Mouse (Mus musculus): ENCODE data around the gene Tent4b. TPM values are rescaled to one million over a fixed set of nuclear protein-coding genes. Genes with fewer than 3 reads are reported as not detected.

Gene Tent4b
- total RNA-seq, 2 experiments from 2014 or later = 32.6 to 36.3 TPM

DNA sequence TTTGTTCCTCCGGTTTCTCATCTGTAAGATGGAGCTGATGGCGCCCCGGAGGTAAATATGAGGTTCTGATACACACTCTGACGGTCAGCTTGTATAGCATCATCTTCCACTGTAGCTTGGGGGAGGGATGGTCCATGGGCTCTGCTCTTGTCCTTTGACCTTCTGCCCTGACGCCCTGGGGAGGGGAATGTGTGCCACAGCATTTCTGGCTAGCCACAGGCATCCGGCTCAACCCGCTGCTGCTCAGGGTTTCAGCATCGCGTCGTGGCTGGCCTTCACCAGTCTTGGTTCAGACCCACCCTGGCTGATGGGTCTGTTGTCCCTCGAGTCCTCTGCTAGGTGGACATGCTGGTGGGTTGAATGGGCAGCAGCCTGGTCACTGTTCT is 92.3 kb downstream of the Tent4b start:
- intact Hi-C loops (cut with DNase I) = no loop called here
- DNase-seq (ENCODE audit: low spot score in 2 of 2) = no peak

GRCm38 (mm10) chr8:88292926-88293325 is 93.9 kb downstream of the Tent4b start:
- intact Hi-C loops (cut with DNase I) = no loop called here
- no peak for DNase-seq (ENCODE audit: low spot score in 2 of 2)

- DNase-seq (ENCODE audit: low spot score in 2 of 2) = no peak
- intact Hi-C loops (cut with DNase I) = no loop called here
These were observed 94.8 kb downstream of the Tent4b start for GRCm38 (mm10) chr8:88293590-88294356.

- intact Hi-C loops (cut with DNase I) = no loop called here
These were observed 96.0 kb downstream of the Tent4b start for GRCm38 (mm10) chr8:88294977-88295376.

GRCm38 (mm10) chr8:88297976-88298732 is 99.1 kb downstream of the Tent4b start:
- intact Hi-C loops (cut with DNase I) = no loop called here
- no peak for DNase-seq (ENCODE audit: low spot score in 2 of 2)

More at GRCm38 (mm10) chr8:88294977-88295376, 96.0 kb downstream of the Tent4b start:
- no peak for DNase-seq (ENCODE audit: low spot score in 2 of 2)

DNA sequence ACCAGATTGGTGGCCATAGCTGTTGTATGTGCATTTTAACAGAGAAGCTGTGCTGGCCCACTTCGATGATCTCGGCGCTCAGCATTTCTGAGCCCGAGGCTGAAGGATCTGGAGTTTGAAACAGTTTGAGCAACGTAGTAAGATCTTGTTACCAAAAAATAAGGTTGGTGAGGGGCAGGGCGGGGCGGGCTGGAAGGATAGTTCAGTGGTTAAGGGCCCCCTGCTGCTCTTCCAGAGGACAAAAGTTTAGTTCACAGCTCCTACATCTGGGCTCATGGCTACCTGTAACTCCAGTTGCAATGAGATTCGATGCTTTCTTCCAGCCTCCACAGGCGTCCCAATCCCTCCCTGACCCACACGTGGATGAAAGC is 99.7 kb downstream of the Tent4b start:
- intact Hi-C loops (cut with DNase I) = no loop called here
- DNase-seq (ENCODE audit: low spot score in 2 of 2) = no peak

DNA sequence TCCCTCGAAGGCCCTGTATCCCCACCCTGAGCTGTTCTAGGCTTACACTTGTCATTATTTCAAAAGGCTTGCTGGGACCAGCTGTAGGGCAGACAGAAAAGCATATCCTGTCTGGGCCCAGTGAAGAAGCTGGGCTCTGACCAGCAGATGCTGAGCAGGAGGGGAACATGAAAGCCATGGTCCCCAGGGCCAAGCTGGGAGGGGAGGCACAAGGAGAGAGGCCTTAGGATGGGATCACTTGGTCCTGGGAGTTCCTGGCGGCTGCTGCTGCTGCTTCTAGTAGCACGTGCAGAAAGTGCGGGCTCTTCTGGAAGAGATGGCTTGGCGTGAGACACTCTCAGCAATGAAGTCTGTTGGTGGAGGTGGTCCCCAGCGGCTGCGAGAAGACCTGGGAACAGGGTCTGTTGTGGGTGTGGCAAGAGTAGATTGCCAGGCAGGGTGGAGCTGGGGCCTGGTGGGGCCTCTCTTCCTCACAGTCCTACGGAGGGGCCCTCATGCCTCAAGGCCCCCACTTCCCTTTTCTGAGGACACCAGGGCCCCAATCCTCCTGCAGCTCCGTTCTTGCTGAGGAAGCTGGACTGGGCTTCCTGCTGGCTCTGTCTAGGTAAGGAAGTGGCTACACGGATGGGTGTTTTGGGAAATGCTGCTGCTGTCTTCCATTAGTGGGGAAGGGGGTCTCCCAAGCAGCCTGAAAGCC is 101.0 kb downstream of the Tent4b start:
- DNase-seq (ENCODE audit: low spot score in 2 of 2) = no peak
- intact Hi-C loops (cut with DNase I) = no loop called here

- intact Hi-C loops (cut with DNase I) = no loop called here
- DNase-seq (ENCODE audit: low spot score in 2 of 2) = no peak
These were observed 102.8 kb downstream of the Tent4b start for GRCm38 (mm10) chr8:88301589-88302437.

DNA sequence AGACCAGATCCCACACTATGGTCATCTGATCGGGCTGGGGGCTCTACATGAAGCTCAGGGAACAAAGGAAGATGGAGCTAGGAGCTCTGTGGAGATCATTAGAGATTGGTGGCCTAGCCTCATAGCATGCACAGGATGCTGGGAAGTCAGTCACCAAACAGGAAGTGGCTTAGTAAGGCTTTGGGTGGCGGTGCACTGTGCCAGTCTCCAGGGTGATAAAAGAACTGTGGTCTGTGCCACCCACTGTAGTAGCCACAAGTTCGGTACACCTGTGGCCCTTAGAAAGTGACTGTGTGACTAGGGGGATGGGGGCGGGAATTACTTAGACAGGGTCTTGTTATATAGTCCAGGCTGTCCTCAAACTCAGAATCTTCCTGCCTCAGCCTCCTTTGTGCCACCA is 106.8 kb downstream of the Tent4b start:
- intact Hi-C loops (cut with DNase I) = no loop called here
- DNase-seq (ENCODE audit: low spot score in 2 of 2) = no peak

DNA sequence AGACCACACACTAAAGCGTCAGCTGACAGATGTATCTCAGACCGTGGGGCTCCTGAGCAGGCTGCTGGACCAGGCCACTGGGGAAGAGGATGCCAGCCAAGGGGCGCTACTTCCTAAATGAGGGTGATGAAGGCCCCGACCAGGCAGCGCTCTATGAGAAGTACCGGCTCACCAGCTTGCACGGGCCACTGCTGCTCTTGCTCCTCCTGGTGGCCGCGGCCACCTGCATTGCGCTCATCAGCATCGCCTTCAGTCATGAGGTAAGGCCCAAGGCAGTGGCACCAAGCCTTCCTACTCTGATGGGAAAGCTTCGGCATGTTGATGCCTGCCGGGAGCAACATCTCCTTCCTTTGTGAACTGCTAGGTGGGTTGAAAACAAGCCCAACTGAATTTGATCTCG is 107.5 kb downstream of the Tent4b start:
- intact Hi-C loops (cut with DNase I) = no loop called here
- DNase-seq (ENCODE audit: low spot score in 2 of 2) = no peak

DNA sequence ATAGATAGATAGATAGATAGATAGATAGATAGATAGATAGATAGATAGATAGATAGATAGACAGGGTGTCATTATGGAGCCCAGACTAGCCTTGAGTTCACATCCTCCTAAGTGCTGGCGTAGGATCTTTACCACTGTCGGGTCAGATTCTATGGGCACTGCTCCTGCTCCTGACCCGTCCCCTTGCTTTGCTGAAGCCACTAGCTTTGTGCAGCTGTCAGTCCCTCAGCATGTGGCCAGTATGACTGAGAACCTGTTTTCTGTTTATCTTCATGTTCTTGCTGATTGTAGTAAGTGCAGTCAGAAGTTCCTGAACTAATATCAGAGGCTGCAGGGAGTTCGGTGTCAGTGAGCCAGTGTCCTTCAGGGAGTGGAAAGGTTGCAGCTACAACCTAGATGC is 108.7 kb downstream of the Tent4b start:
- DNase-seq (ENCODE audit: low spot score in 2 of 2) = no peak
- intact Hi-C loops (cut with DNase I) = no loop called here

Other genes starting within 250 kb of the Tent4b start
- 10 to 100 TPM; 20.4 to 27.4 TPM for gene Zfp423, start 239.6 kb upstream of the Tent4b start, total RNA-seq (2021)
- gene Cnep1r1, start 80.4 kb upstream of the Tent4b start, total RNA-seq (2021) = 10 to 100 TPM; 30.4 to 31.1 TPM
- 10 to 100 TPM; 29.2 to 29.9 TPM for gene Heatr3, start 61.4 kb upstream of the Tent4b start, total RNA-seq (2021)
- gene Adcy7, start 73.2 kb downstream of the Tent4b start, total RNA-seq (2021) = 1 to 10 TPM; 4.9 to 5.0 TPM
- 10 to 100 TPM; 60.0 to 60.1 TPM for gene Brd7, start 163.0 kb downstream of the Tent4b start, total RNA-seq (2021)